16 mouse cellular contexts compared by ENCODE assay signal in genomic region chr15:3672586-3672985, GRCm38 (mm10).
DNase-seq lines count a peak whose midpoint lies in the region.
"Had no signal": no experiment of that assay in that cellular context is flagged by ENCODE, and none has a peak within 500 bp of the region (broad histone marks: within the 10 kb centered on the region; RNA-seq: fewer than 3 reads in every experiment).

No protein-coding gene starts in this region.

- intact Hi-C loops in gastrocnemius, postnatal 36 days (cut with DNase I), result no loop called here
- intact Hi-C loops in heart, postnatal 14 days (cut with DNase I), result no loop called here
- intact Hi-C loops in heart, postnatal 25 days (cut with DNase I), result no loop called here
- intact Hi-C loops in left cerebral cortex, postnatal 10 days (cut with DNase I), result no loop called here

- peak; percentile 11 for DNase-seq in gastrocnemius, postnatal 25 days
- DNase-seq in gastrocnemius, postnatal 36 days, result no peak
- DNase-seq in heart, postnatal 14 days, result peak; percentile 1 to 3
- no peak for DNase-seq in heart, postnatal 25 days (ENCODE audit: low spot score)
- peak; percentile 46 for DNase-seq in adipocyte (ENCODE audit: low spot score)
- DNase-seq in left cerebral cortex, postnatal 10 days (ENCODE audit: extremely low spot score in 1 of 2, low spot score in 2 of 2), result no peak
- no peak for DNase-seq in adrenal gland, postnatal 4 days (ENCODE audit: low spot score in 2 of 2)
- DNase-seq: adrenal gland, adult 2 months; adrenal gland, postnatal 14 days; cerebellum, adult 11-12 months; cerebellum, adult 8-10 months; cerebellum, postnatal 10 days; cerebellum, postnatal 36 days; embryo, embryonic 11 days; gastrocnemius, postnatal 10 days; kidney, adult 18-20 months had no signal

Comparison
In these comparisons a context has a peak if more than half of its experiments do, and no peak if none do; other contexts are left out.
1. DNase-seq: peak in gastrocnemius, postnatal 25 days (single experiment), heart, postnatal 14 days (2 of 2) and adipocyte (single experiment); none in gastrocnemius, postnatal 36 days (0 of 2), heart, postnatal 25 days (single experiment), left cerebral cortex, postnatal 10 days (0 of 2) and adrenal gland, postnatal 4 days (0 of 2).